In genomic region chr15:97572639-97573038, GRCm38 (mm10) we compare ENCODE assay signal across 24 mouse cellular contexts.
DNase-seq lines count a peak whose midpoint lies in the region; ATAC-seq and TF ChIP-seq lines count a peak whose summit lies in the region.
"Had no signal": no experiment of that assay in that cellular context is flagged by ENCODE, and none has a peak within 500 bp of the region (broad histone marks: within the 10 kb centered on the region; RNA-seq: fewer than 3 reads in every experiment).

No protein-coding gene starts in this region.

- peaks cover 17% of the 10 kb centered on the region for H3K4me1 ChIP-seq in intestine, embryonic 14.5 days (replicated peaks; ENCODE audit: control insufficient read depth, insufficient read depth, low read length)
- H3K4me1 ChIP-seq in intestine, postnatal 0 days (replicated peaks; ENCODE audit: control insufficient read depth, insufficient read depth, low read length): no peaks in the 10 kb centered on the region
- peaks cover 17% of the 10 kb centered on the region for H3K4me1 ChIP-seq in lung, embryonic 16.5 days (replicated peaks; ENCODE audit: control insufficient read depth, insufficient read depth, low read length)
- peaks cover 9% of the 10 kb centered on the region; the same call in 1 of the 2 replicates for H3K4me1 ChIP-seq in lung, postnatal 0 days (ENCODE audit: insufficient read depth, low read depth, low read length)
- H3K4me1 ChIP-seq: embryonic facial prominence, embryonic 10.5 days; embryonic facial prominence, embryonic 13.5 days; forebrain, embryonic 12.5 days; forebrain, embryonic 15.5 days; hindbrain, embryonic 13.5 days had no signal

- no peaks in the 10 kb centered on the region for H3K27me3 ChIP-seq in intestine, embryonic 14.5 days (replicated peaks; ENCODE audit: control insufficient read depth, insufficient read depth, low read length)
- no peaks in the 10 kb centered on the region for H3K27me3 ChIP-seq in intestine, postnatal 0 days (replicated peaks; ENCODE audit: control insufficient read depth, insufficient read depth, low read length)
- H3K27me3 ChIP-seq in lung, embryonic 16.5 days (ENCODE audit: control insufficient read depth, insufficient read depth, low read depth, low read length): no peaks in the 10 kb centered on the region
- no peaks in the 10 kb centered on the region for H3K27me3 ChIP-seq in lung, postnatal 0 days (replicated peaks; ENCODE audit: insufficient read depth, low read length)
- H3K27me3 ChIP-seq: embryonic facial prominence, embryonic 13.5 days; forebrain, embryonic 12.5 days; forebrain, embryonic 15.5 days; hindbrain, embryonic 13.5 days had no signal

- H3K4me2 ChIP-seq in intestine, embryonic 14.5 days (ENCODE audit: low read length): no peak overlapping the region
- no peak overlapping the region for H3K4me2 ChIP-seq in intestine, postnatal 0 days (replicated peaks; ENCODE audit: low read depth)
- no peak overlapping the region for H3K4me2 ChIP-seq in lung, embryonic 16.5 days (ENCODE audit: low read depth, low read length)
- H3K4me2 ChIP-seq in lung, postnatal 0 days (replicated peaks; ENCODE audit: low read depth, low read length): 0 out of 2 replicates have a peak overlapping the region, but pooled peaks have one; percentile 3
- H3K4me2 ChIP-seq: embryonic facial prominence, embryonic 13.5 days; forebrain, embryonic 12.5 days; forebrain, embryonic 15.5 days; heart, embryonic 11.5 days; hindbrain, embryonic 13.5 days had no signal

- no peak for TF ChIP-seq CTCF in intestine, postnatal 0 days (IDR thresholded peaks at IDR 0.05; ENCODE audit: low read depth)
- no peak for TF ChIP-seq CTCF in lung, postnatal 0 days (IDR thresholded peaks at IDR 0.05)

- no peaks in the 10 kb centered on the region for H3K9me3 ChIP-seq in intestine, embryonic 14.5 days (ENCODE audit: control insufficient read depth, low read length)
- no peaks in the 10 kb centered on the region for H3K9me3 ChIP-seq in intestine, postnatal 0 days (ENCODE audit: control insufficient read depth)
- no peaks in the 10 kb centered on the region for H3K9me3 ChIP-seq in lung, embryonic 16.5 days (ENCODE audit: control insufficient read depth, low read length)
- H3K9me3 ChIP-seq in lung, postnatal 0 days (ENCODE audit: low read length): no peaks in the 10 kb centered on the region
- H3K9me3 ChIP-seq: embryonic facial prominence, embryonic 10.5 days; embryonic facial prominence, embryonic 13.5 days; forebrain, embryonic 12.5 days; forebrain, embryonic 15.5 days; hindbrain, embryonic 10.5 days; hindbrain, embryonic 13.5 days had no signal

- H3K36me3 ChIP-seq in intestine, embryonic 14.5 days (ENCODE audit: control insufficient read depth, insufficient read depth, low read length): no peaks in the 10 kb centered on the region
- no peaks in the 10 kb centered on the region for H3K36me3 ChIP-seq in intestine, postnatal 0 days (ENCODE audit: control insufficient read depth, insufficient read depth)
- no peaks in the 10 kb centered on the region for H3K36me3 ChIP-seq in lung, embryonic 16.5 days (ENCODE audit: control insufficient read depth, insufficient read depth, low read length)
- no peaks in the 10 kb centered on the region for H3K36me3 ChIP-seq in lung, postnatal 0 days (ENCODE audit: insufficient read depth, low read length)
- H3K36me3 ChIP-seq: embryonic facial prominence, embryonic 10.5 days; embryonic facial prominence, embryonic 13.5 days; forebrain, embryonic 12.5 days; forebrain, embryonic 15.5 days; hindbrain, embryonic 10.5 days; hindbrain, embryonic 13.5 days had no signal

- no peak overlapping the region for H3K9ac ChIP-seq in intestine, embryonic 14.5 days (ENCODE audit: low read length)
- no peak overlapping the region for H3K9ac ChIP-seq in intestine, postnatal 0 days (ENCODE audit: low read depth, low read length)
- H3K9ac ChIP-seq in lung, embryonic 16.5 days (ENCODE audit: low read length): no peak overlapping the region
- no peak overlapping the region for H3K9ac ChIP-seq in lung, postnatal 0 days (replicated peaks; ENCODE audit: low read depth)
- H3K9ac ChIP-seq: embryonic facial prominence, embryonic 13.5 days; forebrain, embryonic 12.5 days; forebrain, embryonic 15.5 days; hindbrain, embryonic 13.5 days had no signal

- H3K27ac ChIP-seq in intestine, embryonic 14.5 days (ENCODE audit: low read depth): peak overlapping the region; percentile 27; the same call in 1 of the 2 replicates
- no peak overlapping the region; the same call in 1 of the 2 replicates for H3K27ac ChIP-seq in intestine, postnatal 0 days (ENCODE audit: low read depth, low read length)
- peak overlapping the region; percentile 21; the same call in 1 of the 2 replicates for H3K27ac ChIP-seq in lung, embryonic 16.5 days (ENCODE audit: low read length)
- H3K27ac ChIP-seq in lung, postnatal 0 days (ENCODE audit: low read length): peak overlapping the region; percentile 15
- H3K27ac ChIP-seq: embryonic facial prominence, embryonic 10.5 days; embryonic facial prominence, embryonic 13.5 days; forebrain, embryonic 12.5 days; forebrain, embryonic 15.5 days; hindbrain, embryonic 10.5 days; hindbrain, embryonic 13.5 days had no signal

- ATAC-seq in intestine, embryonic 14.5 days (replicated peaks; ENCODE audit: low FRiP score, low TSS enrichment, low read depth): no peak
- ATAC-seq in intestine, postnatal 0 days: no peak
- ATAC-seq in lung, embryonic 16.5 days (ENCODE audit: low read depth): no peak
- ATAC-seq in lung, postnatal 0 days: peak; percentile 66
- ATAC-seq: forebrain, embryonic 15.5 days; hindbrain, embryonic 16.5 days had no signal

- H3K4me3 ChIP-seq in intestine, embryonic 14.5 days (ENCODE audit: low read depth, low read length): no peak overlapping the region
- H3K4me3 ChIP-seq in intestine, postnatal 0 days (ENCODE audit: low read depth, low read length): no peak overlapping the region
- H3K4me3 ChIP-seq in lung, embryonic 16.5 days (ENCODE audit: low read length): no peak overlapping the region
- no peak overlapping the region for H3K4me3 ChIP-seq in lung, postnatal 0 days (ENCODE audit: low read depth, low read length)
- H3K4me3 ChIP-seq: embryonic facial prominence, embryonic 10.5 days; embryonic facial prominence, embryonic 13.5 days; erythroblast, embryonic 14.5 days; forebrain, embryonic 12.5 days; forebrain, embryonic 15.5 days; hindbrain, embryonic 10.5 days; hindbrain, embryonic 13.5 days had no signal

- no peak for DNase-seq in intestine, embryonic 14.5 days (ENCODE audit: low spot score)
- no peak for DNase-seq in lung, postnatal 4 days
- DNase-seq in lung, postnatal 0 days (ENCODE audit: low spot score): peak; percentile 67
- peak; percentile 44 for DNase-seq in lung, postnatal 36 days
- DNase-seq in spleen, postnatal 10 days (ENCODE audit: low spot score in 2 of 2): no peak
- DNase-seq in layer of hippocampus, adult 18-20 months (ENCODE audit: low spot score in 2 of 2): no peak
- DNase-seq: B cell, adult 2 months; cerebellum, adult 11-12 months; cerebellum, adult 8-10 months; cerebellum, postnatal 10 days; cerebellum, postnatal 36 days; embryo, embryonic 11 days; gastrocnemius, postnatal 25 days had no signal

- WGBS in intestine, embryonic 14.5 days: 37% methylated on average over 8 of the region's 8 CpGs
- WGBS in intestine, postnatal 0 days: 29% methylated on average over 8 of the region's 8 CpGs
- 21% methylated on average over 8 of the region's 8 CpGs for WGBS in lung, embryonic 16.5 days
- 14% methylated on average over 8 of the region's 8 CpGs for WGBS in lung, postnatal 0 days

- TF ChIP-seq EP300 in lung, postnatal 0 days (IDR thresholded peaks at IDR 0.05): peak; percentile 41; the same call in 1 of the 2 replicates

Comparison
In these comparisons a context has a peak if more than half of its experiments do, and no peak if none do; other contexts are left out.
1. DNase-seq: peak in lung, postnatal 0 days (single experiment) and lung, postnatal 36 days (single experiment); none in intestine, embryonic 14.5 days (single experiment), lung, postnatal 4 days (0 of 2), spleen, postnatal 10 days (0 of 2) and layer of hippocampus, adult 18-20 months (0 of 2).